Mouse (Mus musculus) erythroblast, embryonic 14.5 days (primary cell): ENCODE measurements around the gene B4galt5.

Experiments used
- GATA1 ChIP-seq: IDR thresholded peaks from 2 replicates; pipeline ENCODE4 v1.6.1; 2012; ENCODE audit warnings: low read length, inconsistent platforms, mixed read lengths
- TAL1 ChIP-seq: IDR thresholded peaks from 3 replicates; pipeline ENCODE4 v1.6.1; 2012; ENCODE audit warnings: low read length, inconsistent platforms, mixed read lengths

GRCm38 (mm10) chr2:167310121-167310520 is 38.9 kb downstream of the B4galt5 start:
- TF ChIP-seq TAL1 = no peak
- no peak for TF ChIP-seq GATA1
